Mouse (Mus musculus) C2C12 (cell line): ENCODE results near the gene Ap4b1.

Source experiments
- CEBPB ChIP-seq: IDR thresholded peaks from one replicate; pipeline ENCODE4 v1.6.1; 2011; ENCODE audit warnings: low read depth, mild to moderate bottlenecking, control low read depth, moderate library complexity
- CTCF ChIP-seq: IDR thresholded peaks from one replicate; pipeline ENCODE4 v1.5.1; 2011; ENCODE audit not compliant: control insufficient read depth, insufficient read depth, insufficient read length
- FOSL1 ChIP-seq: IDR thresholded peaks from one replicate; pipeline ENCODE4 v1.8.0; 2011; ENCODE audit warnings: mild to moderate bottlenecking, low read length; ENCODE audit not compliant: poor library complexity, insufficient read depth, severe bottlenecking
- MAX ChIP-seq: IDR thresholded peaks from one replicate; pipeline ENCODE4 v1.6.1; 2011; ENCODE audit warnings: mild to moderate bottlenecking, control low read depth
- MYOD1 ChIP-seq: IDR thresholded peaks from one replicate; pipeline ENCODE4 v1.6.1; 2011; ENCODE audit warnings: low read depth; ENCODE audit not compliant: control insufficient read depth, insufficient read length
- MYOG ChIP-seq: IDR thresholded peaks from one replicate; pipeline ENCODE4 v1.6.1; 2011; ENCODE audit not compliant: control insufficient read depth, insufficient read length; ENCODE audit errors: extremely low read depth
- USF1 ChIP-seq: IDR thresholded peaks from one replicate; pipeline ENCODE4 v1.6.1; 2011; ENCODE audit warnings: low read depth, mild to moderate bottlenecking, control low read depth, moderate library complexity

DNA sequence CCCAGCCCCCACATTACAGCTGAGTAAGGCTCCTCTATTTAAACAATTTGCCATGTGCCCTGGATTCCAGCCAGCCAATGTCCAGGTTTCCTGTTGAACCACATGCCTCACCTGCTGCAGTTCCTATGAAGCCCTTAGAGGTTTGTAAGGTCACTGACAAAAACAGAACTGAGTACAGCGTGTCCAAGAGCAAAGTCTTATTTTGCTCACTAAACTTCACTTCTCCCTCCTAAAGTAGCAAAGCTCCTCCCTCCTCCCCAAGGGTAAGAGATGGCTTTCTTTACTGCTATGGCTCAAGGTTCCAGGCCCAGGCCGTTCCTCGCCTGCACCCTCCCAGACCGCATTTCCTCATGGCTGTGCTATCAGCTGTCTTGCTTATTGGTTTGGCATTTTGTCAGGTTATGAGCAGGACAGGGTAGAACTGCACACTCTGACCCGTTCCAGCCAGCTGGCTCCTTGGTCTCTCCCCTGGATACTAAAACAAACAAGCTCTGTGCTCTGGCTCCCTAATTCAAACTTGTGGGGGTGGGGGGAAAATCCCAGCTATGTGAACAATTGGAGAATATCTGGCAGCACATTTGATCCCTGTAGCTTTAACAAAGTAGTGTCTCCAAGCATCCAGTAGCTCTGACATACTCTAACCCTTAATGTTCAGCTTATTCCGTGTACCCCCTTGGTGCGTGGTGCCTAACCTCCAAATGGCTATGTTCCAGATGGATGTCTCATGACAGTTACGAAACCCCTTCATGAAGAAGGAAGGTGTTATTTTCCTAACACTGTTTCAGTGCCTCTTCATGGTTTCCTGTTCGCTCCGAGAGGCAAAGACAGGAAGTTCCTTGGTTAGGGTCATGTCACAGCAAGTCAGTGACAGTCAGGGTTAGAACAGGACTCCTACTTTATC lies 7.4 kb upstream of the Ap4b1 start:
- no peak for TF ChIP-seq CTCF
- no peak for TF ChIP-seq CEBPB
- no peak for TF ChIP-seq MYOD1
- no peak for TF ChIP-seq USF1
- no peak for TF ChIP-seq MAX
- no peak for TF ChIP-seq FOSL1
- TF ChIP-seq MYOG = no peak
